ENCODE assay signal across 9 mouse cellular contexts in genomic region chr2:173342605-173343260, GRCm38 (mm10).
A peak's percentile ranks its signal among the peaks of the same experiment; 100 is the strongest.
DNase-seq lines count a peak whose midpoint lies in the region; ATAC-seq lines count a peak whose summit lies in the region.
"Had no signal": no experiment of that assay in that cellular context is flagged by ENCODE, and none has a peak within 500 bp of the region (broad histone marks: within the 10 kb centered on the region; RNA-seq: fewer than 3 reads in every experiment).

No protein-coding gene starts in this region.

- peaks cover 6% of the 10 kb centered on the region; the same call in 1 of the 2 replicates for H3K27me3 ChIP-seq in heart, embryonic 11.5 days (ENCODE audit: control insufficient read depth, insufficient read depth, low read length)
- H3K27me3 ChIP-seq in lung, embryonic 16.5 days (ENCODE audit: control insufficient read depth, insufficient read depth, low read depth, low read length), result no peaks in the 10 kb centered on the region
- H3K27me3 ChIP-seq in embryonic facial prominence, embryonic 15.5 days, result no peaks in the 10 kb centered on the region
- H3K27me3 ChIP-seq in limb, embryonic 13.5 days, result no peaks in the 10 kb centered on the region; the same call in 1 of the 2 replicates

- H3K27ac ChIP-seq in heart, embryonic 11.5 days (ENCODE audit: low read depth, low read length), result no peak overlapping the region
- H3K27ac ChIP-seq in lung, embryonic 16.5 days (ENCODE audit: low read length), result peak overlapping the region; percentile 17; the same call in 1 of the 2 replicates
- H3K27ac ChIP-seq in embryonic facial prominence, embryonic 15.5 days (replicated peaks), result peak overlapping the region; percentile 74
- H3K27ac ChIP-seq in limb, embryonic 13.5 days, result peak overlapping the region; percentile 58; the same call in 1 of the 2 replicates

- DNase-seq in heart, adult 18-20 months, result peak; percentile 26 to 37
- DNase-seq in lung, adult 18-20 months, result no peak
- DNase-seq in embryo, embryonic 9.5 days (ENCODE audit: extremely low spot score), result no peak
- DNase-seq: layer of hippocampus, postnatal 36 days had no signal

- 46% methylated on average over 16 of the region's 16 CpGs for WGBS in heart, embryonic 11.5 days (ENCODE audit: insufficient replicate concordance)
- WGBS in lung, embryonic 16.5 days, result 39% methylated on average over 16 of the region's 16 CpGs
- 43% methylated on average over 16 of the region's 16 CpGs for WGBS in embryonic facial prominence, embryonic 15.5 days
- WGBS in limb, embryonic 13.5 days, result 28% methylated on average over 16 of the region's 16 CpGs

- no peak for ATAC-seq in heart, embryonic 11.5 days (replicated peaks; ENCODE audit: insufficient number of reproducible peaks, low FRiP score, low TSS enrichment)
- peak; percentile 45 for ATAC-seq in lung, embryonic 16.5 days (ENCODE audit: low read depth)
- no peak for ATAC-seq in embryonic facial prominence, embryonic 15.5 days (ENCODE audit: insufficient number of reproducible peaks, low FRiP score, low TSS enrichment, low read depth)
- ATAC-seq in limb, embryonic 13.5 days (ENCODE audit: low FRiP score, low read depth), result no peak
- no peak for ATAC-seq in CD4-positive, CD25-positive, alpha-beta regulatory T cell, adult 4 months

- H3K4me3 ChIP-seq in heart, embryonic 11.5 days (ENCODE audit: low read depth, low read length), result no peak overlapping the region
- no peak overlapping the region for H3K4me3 ChIP-seq in lung, embryonic 16.5 days (ENCODE audit: low read length)
- H3K4me3 ChIP-seq in embryonic facial prominence, embryonic 15.5 days (replicated peaks), result no peak overlapping the region
- no peak overlapping the region for H3K4me3 ChIP-seq in limb, embryonic 13.5 days

- no peaks in the 10 kb centered on the region for H3K36me3 ChIP-seq in heart, embryonic 11.5 days (ENCODE audit: control insufficient read depth, insufficient read depth, low read length)
- no peaks in the 10 kb centered on the region for H3K36me3 ChIP-seq in lung, embryonic 16.5 days (ENCODE audit: control insufficient read depth, insufficient read depth, low read length)
- H3K36me3 ChIP-seq in embryonic facial prominence, embryonic 15.5 days, result no peaks in the 10 kb centered on the region
- H3K36me3 ChIP-seq in limb, embryonic 13.5 days, result no peaks in the 10 kb centered on the region

- H3K9ac ChIP-seq in heart, embryonic 11.5 days (ENCODE audit: low read depth, low read length), result no peak overlapping the region
- peak overlapping the region; percentile 31; the same call in 1 of the 2 replicates for H3K9ac ChIP-seq in lung, embryonic 16.5 days (ENCODE audit: low read length)
- H3K9ac ChIP-seq in embryonic facial prominence, embryonic 15.5 days, result no peak overlapping the region
- H3K9ac ChIP-seq in limb, embryonic 13.5 days, result peak overlapping the region; percentile 31; the same call in 1 of the 2 replicates

- H3K4me2 ChIP-seq in heart, embryonic 11.5 days, result no peak overlapping the region
- no peak overlapping the region for H3K4me2 ChIP-seq in lung, embryonic 16.5 days (ENCODE audit: low read depth, low read length)
- H3K4me2 ChIP-seq in embryonic facial prominence, embryonic 15.5 days (replicated peaks), result no peak overlapping the region
- peak overlapping the region; percentile 23; the same call in 1 of the 2 replicates for H3K4me2 ChIP-seq in limb, embryonic 13.5 days (replicated peaks)

- peaks cover 5% of the 10 kb centered on the region for H3K9me3 ChIP-seq in heart, embryonic 11.5 days (replicated peaks; ENCODE audit: control insufficient read depth, low read length)
- no peaks in the 10 kb centered on the region for H3K9me3 ChIP-seq in lung, embryonic 16.5 days (ENCODE audit: control insufficient read depth, low read length)
- H3K9me3 ChIP-seq in embryonic facial prominence, embryonic 15.5 days (replicated peaks), result no peaks in the 10 kb centered on the region
- peaks cover 7% of the 10 kb centered on the region; the same call in 1 of the 2 replicates for H3K9me3 ChIP-seq in limb, embryonic 13.5 days

- peaks cover 16% of the 10 kb centered on the region for H3K4me1 ChIP-seq in heart, embryonic 11.5 days (ENCODE audit: control insufficient read depth, insufficient read depth, low read length)
- H3K4me1 ChIP-seq in lung, embryonic 16.5 days (replicated peaks; ENCODE audit: control insufficient read depth, insufficient read depth, low read length), result peaks cover 35% of the 10 kb centered on the region
- H3K4me1 ChIP-seq in embryonic facial prominence, embryonic 15.5 days, result peaks cover 49% of the 10 kb centered on the region
- peaks cover 64% of the 10 kb centered on the region for H3K4me1 ChIP-seq in limb, embryonic 13.5 days

Comparison
In these comparisons a context has a peak if more than half of its experiments do, and no peak if none do; other contexts are left out.
1. DNase-seq: peak in heart, adult 18-20 months (2 of 2); none in lung, adult 18-20 months (0 of 2) and embryo, embryonic 9.5 days (single experiment).
2. H3K9ac ChIP-seq: peak in lung, embryonic 16.5 days (single experiment) and limb, embryonic 13.5 days (single experiment); none in heart, embryonic 11.5 days (single experiment) and embryonic facial prominence, embryonic 15.5 days (single experiment).